Mouse (Mus musculus) neural tube, embryonic 10.5 days (tissue): ENCODE measurements around the gene Trir.

Experiments
- DNase-seq: peaks from one replicate; pipeline ENCODE4 v3.0.0-alpha.2; 2017; ENCODE audit warnings: low spot score; ENCODE audit errors: extremely low spot score

Trir gene

GRCm38 (mm10) chr8:84994375-84994774 lies 32.2 kb upstream of the Trir start:
- DNase-seq, result no peak

DNA sequence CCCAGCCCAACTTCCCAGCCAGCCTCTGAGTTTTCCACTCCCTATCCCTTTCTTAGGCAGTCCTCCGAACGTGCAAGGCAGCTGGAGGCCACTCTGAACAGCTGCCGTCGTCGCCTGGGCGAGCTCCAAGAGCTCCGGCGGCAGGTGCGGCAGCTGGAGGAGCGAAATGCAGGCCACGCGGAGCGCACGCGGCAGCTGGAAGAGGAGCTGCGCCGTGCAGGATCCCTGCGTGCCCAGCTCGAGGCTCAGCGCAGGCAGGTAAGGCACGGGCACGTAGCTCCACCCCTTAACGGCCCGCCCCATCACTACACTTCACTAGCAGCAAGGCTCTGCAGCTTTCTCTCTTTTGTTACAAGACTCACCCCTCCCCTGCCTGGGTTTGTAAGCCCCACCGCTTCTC lies 30.9 kb upstream of the Trir start:
- DNase-seq, result no peak

- DNase-seq, result no peak
These were observed 29.6 kb upstream of the Trir start for GRCm38 (mm10) chr8:84996978-84997377.

- peak; percentile 89 for DNase-seq
These were observed 28.9 kb upstream of the Trir start for GRCm38 (mm10) chr8:84997649-84998295.

DNA sequence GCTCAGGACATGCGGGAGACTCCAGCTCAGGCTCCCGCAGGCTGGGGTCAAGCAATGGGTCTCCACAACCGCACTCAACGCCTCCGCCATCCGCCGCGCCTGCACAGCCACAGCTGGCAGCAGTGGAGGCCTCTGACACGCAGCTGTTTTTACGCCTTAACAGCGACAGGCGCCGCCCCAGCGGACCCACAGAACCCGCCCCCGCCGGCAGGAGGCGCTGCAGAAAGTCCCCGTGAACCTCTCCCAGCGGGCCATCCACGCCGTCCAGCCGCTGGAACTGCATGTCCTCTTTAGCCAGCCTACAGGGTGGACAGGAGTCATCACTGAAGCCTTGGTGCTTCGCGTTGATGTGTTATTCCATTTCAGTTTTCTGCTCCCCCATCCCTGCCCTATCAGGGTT lies 18.9 kb upstream of the Trir start:
- DNase-seq, result peak; percentile 32

GRCm38 (mm10) chr8:85011242-85011641 lies 15.4 kb upstream of the Trir start:
- no peak for DNase-seq

GRCm38 (mm10) chr8:85013230-85013840 lies 13.3 kb upstream of the Trir start:
- peak; percentile 64 for DNase-seq

GRCm38 (mm10) chr8:85014431-85014830 lies 12.2 kb upstream of the Trir start, which contains the start of gene Best2:
Gene Best2 (minus strand): TSS chr8:85014531.
- no peak for DNase-seq

- DNase-seq, result no peak
These were observed 9.9 kb upstream of the Trir start for GRCm38 (mm10) chr8:85016724-85017123.

DNA sequence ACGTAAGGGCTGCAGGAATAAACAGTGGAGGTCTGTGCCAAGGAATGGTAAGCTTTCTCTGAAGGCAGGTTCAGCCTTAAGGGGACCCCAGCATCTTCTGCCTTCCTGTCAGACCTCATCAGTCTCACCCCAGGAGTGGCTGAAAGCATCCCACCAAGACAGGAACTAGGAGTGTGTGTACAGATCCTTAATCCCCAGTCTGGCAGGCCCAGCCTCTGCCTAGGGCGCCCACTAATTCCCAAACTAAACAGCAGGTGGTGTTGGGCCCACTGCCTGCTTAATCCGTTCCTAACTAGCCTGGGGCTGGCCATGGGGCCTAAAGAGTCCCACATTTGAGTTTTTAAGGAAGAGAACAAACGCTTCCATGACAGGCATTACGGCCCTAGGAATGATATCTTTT lies 9.4 kb upstream of the Trir start:
- DNase-seq, result no peak

DNA sequence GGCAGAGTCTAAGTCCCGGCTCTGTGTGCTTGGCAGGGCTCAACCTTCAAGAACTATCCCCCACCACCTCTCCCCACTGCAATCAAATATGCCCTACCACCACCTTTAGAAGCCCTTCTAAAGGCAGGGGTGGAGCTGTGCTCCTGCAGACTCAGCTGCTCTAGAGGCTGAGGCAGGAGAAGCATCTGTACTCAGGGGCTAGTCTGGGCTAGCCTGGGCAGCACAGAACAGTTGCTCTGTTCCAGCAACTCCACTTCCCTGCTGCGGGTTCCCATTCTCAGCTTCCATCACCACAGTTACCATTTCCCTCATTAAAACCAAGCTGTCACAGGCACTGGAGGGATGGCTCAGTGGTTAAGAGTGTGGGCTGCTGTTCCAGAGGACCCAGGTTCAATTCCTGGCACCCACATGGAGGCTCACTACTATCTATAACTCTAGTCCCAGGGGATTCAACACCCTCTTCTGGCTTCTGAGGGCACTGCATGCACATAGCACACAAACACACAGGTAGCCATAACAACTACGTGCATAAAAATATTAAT lies 5.0 kb upstream of the Trir start:
- no peak for DNase-seq

GRCm38 (mm10) chr8:85023846-85024245 lies 2.8 kb upstream of the Trir start:
- no peak for DNase-seq

GRCm38 (mm10) chr8:85025098-85025932 lies 1.3 kb upstream of the Trir start, which contains the start of gene Asna1:
Gene Asna1 (minus strand): TSS chr8:85025281.
- peak; percentile 91 for DNase-seq

GRCm38 (mm10) chr8:85027516-85027855 lies 863 bp downstream of the Trir start:
- no peak for DNase-seq

- no peak for DNase-seq
These were observed 1.3 kb downstream of the Trir start for GRCm38 (mm10) chr8:85027922-85028321.

GRCm38 (mm10) chr8:85029271-85029670 lies 2.6 kb downstream of the Trir start:
- DNase-seq, result no peak

GRCm38 (mm10) chr8:85032622-85033311 lies 6.1 kb downstream of the Trir start:
- no peak for DNase-seq

GRCm38 (mm10) chr8:85033867-85034266 lies 7.2 kb downstream of the Trir start:
- DNase-seq, result no peak

- peak; percentile 73 for DNase-seq
These were observed 8.1 kb downstream of the Trir start for GRCm38 (mm10) chr8:85034764-85035163.

DNA sequence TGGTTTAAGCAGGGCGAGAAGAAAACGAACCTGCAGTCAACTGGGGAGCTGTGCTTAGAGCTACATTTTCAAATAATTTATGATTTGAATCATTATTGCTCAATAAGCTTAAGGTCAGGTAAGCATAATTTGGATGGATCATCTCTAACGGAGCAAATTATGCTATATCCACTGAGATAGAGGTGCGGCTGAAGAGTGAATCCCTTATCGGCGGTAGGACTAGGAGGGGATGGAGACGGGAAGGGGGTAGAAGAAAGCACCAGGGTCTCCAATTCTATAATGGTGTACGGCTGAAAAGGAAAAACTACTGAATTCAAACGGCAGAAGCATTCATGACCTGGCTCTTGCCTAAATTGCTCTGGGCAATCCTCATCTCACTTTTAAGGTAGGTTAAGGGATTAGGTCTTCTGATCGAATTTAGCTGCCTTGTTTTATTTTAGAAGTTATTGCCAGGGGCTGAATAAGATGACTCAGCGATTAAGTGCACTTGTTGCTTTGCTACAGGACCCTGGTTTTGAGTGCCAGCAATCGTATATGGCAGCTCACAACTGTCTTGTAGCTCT lies 8.6 kb downstream of the Trir start:
- peak; percentile 24 for DNase-seq

- peak; percentile 42 for DNase-seq
These were observed 9.2 kb downstream of the Trir start for GRCm38 (mm10) chr8:85035728-85036310.
